Mouse (Mus musculus): Measurements from ENCODE around the gene Rbfox2. TPM values are rescaled to one million over a fixed set of nuclear protein-coding genes. Genes with fewer than 3 reads are reported as not detected.

Rbfox2 gene
- polyA plus RNA-seq, 1 experiment from 2014 or later, result 16.8 TPM

DNA sequence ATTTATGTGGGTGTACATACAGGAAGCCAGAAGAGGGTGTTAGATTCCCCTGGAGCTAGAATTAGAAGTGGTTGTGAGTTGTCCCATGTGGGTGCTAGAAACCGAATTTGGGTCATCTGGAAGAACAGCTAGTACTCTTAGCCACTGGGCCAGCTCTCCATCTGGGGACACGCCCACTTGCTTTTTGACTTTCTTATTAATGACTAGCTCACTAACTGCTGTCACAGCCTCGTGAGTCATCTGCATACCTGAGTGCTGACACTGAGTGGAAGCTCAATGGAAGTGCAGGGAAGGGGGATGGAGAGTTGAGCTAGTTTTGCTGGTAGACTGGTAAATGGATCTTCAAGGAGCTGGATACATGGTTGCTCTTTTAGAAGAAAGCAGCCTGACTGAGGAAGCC lies 230.3 kb downstream of the Rbfox2 start:
- no peak for TF ChIP-seq CTCF (IDR thresholded peaks at IDR 0.05; ENCODE audit: low read depth)
- no peak for ATAC-seq

GRCm38 (mm10) chr15:77072556-77073163 lies 234.1 kb downstream of the Rbfox2 start:
- ATAC-seq, result peak; percentile 71
- WGBS, result 39% methylated on average over 4 of the region's 4 CpGs
- no peaks in the 10 kb centered on the region for H3K27me3 ChIP-seq (replicated peaks; ENCODE audit: control insufficient read depth, insufficient read depth, low read length)
- TF ChIP-seq CTCF (IDR thresholded peaks at IDR 0.05; ENCODE audit: low read depth), result no peak
- H3K36me3 ChIP-seq (ENCODE audit: control insufficient read depth, insufficient read depth), result peaks cover 11% of the 10 kb centered on the region; the same call in 1 of the 2 replicates
- H3K9ac ChIP-seq (ENCODE audit: low read depth, low read length), result no peak overlapping the region
- H3K9me3 ChIP-seq (ENCODE audit: control insufficient read depth), result no peaks in the 10 kb centered on the region
- peaks cover 9% of the 10 kb centered on the region; the same call in 1 of the 2 replicates for H3K4me1 ChIP-seq (replicated peaks; ENCODE audit: control insufficient read depth, insufficient read depth, low read length)
- H3K4me3 ChIP-seq (ENCODE audit: low read depth, low read length), result no peak overlapping the region
- H3K27ac ChIP-seq (ENCODE audit: low read depth, low read length), result no peak overlapping the region
- no peak overlapping the region for H3K4me2 ChIP-seq (replicated peaks; ENCODE audit: low read depth)

More for the DNA sequence above, 230.3 kb downstream of the Rbfox2 start:
- peaks cover 9% of the 10 kb centered on the region; the same call in 1 of the 2 replicates for H3K4me1 ChIP-seq (replicated peaks; ENCODE audit: control insufficient read depth, insufficient read depth, low read length)
- no peak overlapping the region for H3K27ac ChIP-seq (ENCODE audit: low read depth, low read length)
- no peak overlapping the region for H3K4me2 ChIP-seq (replicated peaks; ENCODE audit: low read depth)
- H3K27me3 ChIP-seq (replicated peaks; ENCODE audit: control insufficient read depth, insufficient read depth, low read length), result no peaks in the 10 kb centered on the region
- peaks cover 34% of the 10 kb centered on the region; the same call in 1 of the 2 replicates for H3K36me3 ChIP-seq (ENCODE audit: control insufficient read depth, insufficient read depth)
- H3K9me3 ChIP-seq (ENCODE audit: control insufficient read depth), result no peaks in the 10 kb centered on the region
- no peak overlapping the region for H3K9ac ChIP-seq (ENCODE audit: low read depth, low read length)
- 67% methylated on average over 3 of the region's 3 CpGs for WGBS
- no peak overlapping the region for H3K4me3 ChIP-seq (ENCODE audit: low read depth, low read length)

DNA sequence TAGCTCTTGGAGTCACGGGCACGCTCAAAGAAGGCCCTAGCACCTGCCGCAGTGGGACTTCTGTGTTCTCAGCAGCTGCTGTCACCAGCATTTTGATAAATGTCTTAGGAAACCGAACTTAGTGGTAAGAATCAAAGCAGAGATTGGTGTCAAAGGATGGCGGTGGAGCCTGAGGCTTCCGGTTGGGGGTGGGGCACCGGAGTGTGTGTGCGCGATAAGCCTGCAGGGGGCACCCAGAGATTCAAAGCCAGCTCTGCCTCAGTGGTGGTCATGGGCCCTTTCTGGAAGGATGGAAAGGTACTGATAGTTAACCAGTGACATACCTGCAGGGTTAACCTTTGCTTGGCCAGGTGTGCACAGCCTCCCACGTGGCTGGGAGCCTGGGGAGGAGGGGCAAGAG lies 235.3 kb downstream of the Rbfox2 start:
- TF ChIP-seq CTCF (IDR thresholded peaks at IDR 0.05; ENCODE audit: low read depth), result peak; percentile 71
- H3K27ac ChIP-seq (ENCODE audit: low read depth, low read length), result no peak overlapping the region
- ATAC-seq, result 0 out of 2 replicates have a peak, but pooled peaks have one; percentile 33
- H3K27me3 ChIP-seq (replicated peaks; ENCODE audit: control insufficient read depth, insufficient read depth, low read length), result no peaks in the 10 kb centered on the region
- H3K9ac ChIP-seq (ENCODE audit: low read depth, low read length), result no peak overlapping the region
- H3K9me3 ChIP-seq (ENCODE audit: control insufficient read depth), result no peaks in the 10 kb centered on the region
- H3K36me3 ChIP-seq (ENCODE audit: control insufficient read depth, insufficient read depth), result 0 out of 2 replicates have a peak, but pooled peaks cover 1% of the 10 kb centered on the region
- WGBS, result 20% methylated on average over 10 of the region's 10 CpGs
- H3K4me1 ChIP-seq (replicated peaks; ENCODE audit: control insufficient read depth, insufficient read depth, low read length), result peaks cover 14% of the 10 kb centered on the region; the same call in 1 of the 2 replicates
- no peak overlapping the region for H3K4me3 ChIP-seq (ENCODE audit: low read depth, low read length)
- H3K4me2 ChIP-seq (replicated peaks; ENCODE audit: low read depth), result peak overlapping the region; percentile 28; the same call in 1 of the 2 replicates

DNA sequence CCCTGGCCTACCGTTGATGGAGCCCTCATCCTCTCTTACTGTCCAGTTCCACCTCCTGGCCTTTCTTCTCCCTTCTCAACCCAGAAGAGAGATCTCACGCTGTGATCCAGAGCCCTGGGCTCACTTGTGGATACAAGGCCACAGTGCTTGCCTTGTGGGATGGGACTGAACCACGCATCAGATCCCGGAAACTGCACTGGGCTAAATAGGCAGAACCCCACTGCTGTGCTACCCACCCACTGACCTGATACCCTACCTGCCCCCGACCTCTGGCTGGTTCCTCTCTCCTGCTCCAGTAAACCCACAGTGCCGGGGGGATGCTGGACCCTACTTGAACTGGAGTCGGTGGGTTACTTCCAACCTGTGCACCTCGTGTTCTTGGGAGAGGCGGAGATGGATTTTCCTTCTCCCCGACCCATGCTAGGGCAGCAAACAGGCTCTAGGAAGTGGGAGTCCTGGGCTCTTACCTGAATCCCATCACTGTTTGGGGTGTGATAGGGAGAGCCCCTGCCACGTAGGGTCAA lies 236.0 kb downstream of the Rbfox2 start:
- no peak for ATAC-seq
- H3K27ac ChIP-seq (ENCODE audit: low read depth, low read length), result no peak overlapping the region
- peaks cover 14% of the 10 kb centered on the region; the same call in 1 of the 2 replicates for H3K4me1 ChIP-seq (replicated peaks; ENCODE audit: control insufficient read depth, insufficient read depth, low read length)
- no peak for TF ChIP-seq CTCF (IDR thresholded peaks at IDR 0.05; ENCODE audit: low read depth)
- no peaks in the 10 kb centered on the region for H3K27me3 ChIP-seq (replicated peaks; ENCODE audit: control insufficient read depth, insufficient read depth, low read length)
- H3K9me3 ChIP-seq (ENCODE audit: control insufficient read depth), result no peaks in the 10 kb centered on the region
- WGBS, result 87% methylated on average over 11 of the region's 11 CpGs
- H3K4me2 ChIP-seq (replicated peaks; ENCODE audit: low read depth), result no peak overlapping the region
- H3K9ac ChIP-seq (ENCODE audit: low read depth, low read length), result no peak overlapping the region
- no peak overlapping the region for H3K4me3 ChIP-seq (ENCODE audit: low read depth, low read length)
- no peaks in the 10 kb centered on the region for H3K36me3 ChIP-seq (ENCODE audit: control insufficient read depth, insufficient read depth)

DNA sequence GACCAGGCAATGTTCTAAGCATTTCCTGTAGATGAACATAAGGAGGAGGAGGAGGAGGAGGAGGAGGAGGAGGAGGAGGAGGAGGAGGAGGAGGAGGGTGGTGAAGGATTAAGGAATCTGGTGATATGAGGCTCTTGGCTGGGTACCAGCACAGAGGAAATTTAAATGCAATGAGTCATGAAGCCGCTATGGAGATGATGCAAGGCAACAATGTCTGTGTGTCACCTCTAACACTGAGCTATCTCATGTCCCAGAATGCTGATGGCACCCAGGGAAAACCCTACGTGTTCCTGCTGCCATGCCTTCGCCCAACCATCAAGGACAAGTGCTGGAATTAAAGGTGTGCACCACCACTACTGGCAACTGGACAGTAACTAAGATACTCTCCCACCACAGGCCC lies 237.8 kb downstream of the Rbfox2 start:
- H3K36me3 ChIP-seq (ENCODE audit: control insufficient read depth, insufficient read depth), result no peaks in the 10 kb centered on the region
- H3K4me1 ChIP-seq (replicated peaks; ENCODE audit: control insufficient read depth, insufficient read depth, low read length), result peaks cover 12% of the 10 kb centered on the region; the same call in 1 of the 2 replicates
- TF ChIP-seq CTCF (IDR thresholded peaks at IDR 0.05; ENCODE audit: low read depth), result no peak
- H3K4me2 ChIP-seq (replicated peaks; ENCODE audit: low read depth), result no peak overlapping the region
- no peaks in the 10 kb centered on the region for H3K9me3 ChIP-seq (ENCODE audit: control insufficient read depth)
- no peak overlapping the region for H3K27ac ChIP-seq (ENCODE audit: low read depth, low read length)
- H3K27me3 ChIP-seq (replicated peaks; ENCODE audit: control insufficient read depth, insufficient read depth, low read length), result no peaks in the 10 kb centered on the region
- H3K4me3 ChIP-seq (ENCODE audit: low read depth, low read length), result no peak overlapping the region
- no peak overlapping the region for H3K9ac ChIP-seq (ENCODE audit: low read depth, low read length)
- WGBS, result 83% methylated on average over 3 of the region's 3 CpGs
- ATAC-seq, result no peak

- no peaks in the 10 kb centered on the region for H3K36me3 ChIP-seq (ENCODE audit: control insufficient read depth, insufficient read depth)
- H3K4me3 ChIP-seq (ENCODE audit: low read depth, low read length), result no peak overlapping the region
- H3K9ac ChIP-seq (ENCODE audit: low read depth, low read length), result no peak overlapping the region
- H3K9me3 ChIP-seq (ENCODE audit: control insufficient read depth), result no peaks in the 10 kb centered on the region
- no peak for ATAC-seq
- H3K4me1 ChIP-seq (replicated peaks; ENCODE audit: control insufficient read depth, insufficient read depth, low read length), result peaks cover 12% of the 10 kb centered on the region; the same call in 1 of the 2 replicates
- H3K27ac ChIP-seq (ENCODE audit: low read depth, low read length), result peak overlapping the region; percentile 7; the same call in 1 of the 2 replicates
- WGBS, result 62% methylated on average over 3 of the region's 3 CpGs
- no peaks in the 10 kb centered on the region for H3K27me3 ChIP-seq (replicated peaks; ENCODE audit: control insufficient read depth, insufficient read depth, low read length)
- no peak overlapping the region for H3K4me2 ChIP-seq (replicated peaks; ENCODE audit: low read depth)
- peak; percentile 63 for TF ChIP-seq CTCF (IDR thresholded peaks at IDR 0.05; ENCODE audit: low read depth)
These were observed 238.4 kb downstream of the Rbfox2 start for GRCm38 (mm10) chr15:77068439-77068861.

Measured in intestine, postnatal 0 days (tissue).